Mouse (Mus musculus) E14TG2a.4 (cell line): ENCODE measurements around the gene Cd8a.

Experiments
- CTCF ChIP-seq: conservative IDR thresholded peaks from 2 replicates; pipeline ENCODE4 v1.5.1; 2014; ENCODE audit warnings: low read length
- NANOG ChIP-seq: IDR thresholded peaks from 2 replicates; pipeline ENCODE4 v1.6.1; 2014; ENCODE audit warnings: borderline replicate concordance, low read length, mixed read lengths

DNA sequence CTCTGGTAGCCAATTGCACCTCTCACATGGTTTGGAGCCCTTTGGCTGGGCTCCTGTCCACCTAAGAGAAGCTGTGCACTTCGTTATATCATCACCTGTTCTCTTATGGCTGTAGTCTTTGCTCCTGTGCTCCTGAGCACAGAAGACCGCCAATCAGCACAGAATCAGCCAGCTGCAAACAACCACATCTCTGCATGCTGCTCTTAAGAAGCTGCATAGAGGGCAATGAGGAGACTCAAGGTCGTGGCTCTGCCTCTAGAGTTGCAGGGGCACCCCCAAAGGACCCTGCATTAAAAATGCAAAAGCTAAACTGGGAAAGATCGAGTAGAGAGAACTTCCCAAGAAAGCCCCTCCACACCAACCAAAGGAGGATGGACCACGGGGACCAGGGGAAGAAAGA lies 12.5 kb upstream of the Cd8a start:
- TF ChIP-seq CTCF: no peak
- TF ChIP-seq NANOG: no peak
